Mouse (Mus musculus): ENCODE measurements at regions not wholly inside any gene's neighbourhood (a gene's known extent, or its start where the extent isn't known, plus 50 kb on each side); places are given as distances from the start of the nearest gene placed in this dataset.

DNA sequence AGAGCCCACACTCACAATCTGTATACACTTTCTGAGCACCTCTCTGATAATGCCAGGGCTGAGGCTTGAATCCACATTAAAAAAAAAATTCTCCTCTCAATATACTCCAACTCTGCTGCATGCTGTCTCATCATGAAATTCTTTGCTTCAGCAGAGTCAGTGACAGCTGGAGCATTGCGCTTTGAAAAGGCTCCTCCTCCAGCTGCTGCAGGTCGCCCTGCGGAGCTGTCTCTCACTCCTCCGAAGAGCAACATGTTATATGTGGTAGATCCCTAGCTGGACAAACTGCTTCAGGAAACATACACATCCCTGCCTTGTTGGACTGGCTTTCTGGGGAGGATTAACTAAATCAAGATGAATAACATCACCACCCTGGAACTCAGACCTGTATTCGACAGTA, 984.5 kb downstream of the Adgrl2 start:
- TF ChIP-seq CTCF (IDR thresholded peaks at IDR 0.05; ENCODE audit: low read depth, low read length) (no peak), POLR2A (IDR thresholded peaks at IDR 0.05; ENCODE audit: borderline replicate concordance, low read depth, low read length) (no peak)
